Comparison of ENCODE assay signal across 34 mouse cellular contexts in the genomic region with DNA sequence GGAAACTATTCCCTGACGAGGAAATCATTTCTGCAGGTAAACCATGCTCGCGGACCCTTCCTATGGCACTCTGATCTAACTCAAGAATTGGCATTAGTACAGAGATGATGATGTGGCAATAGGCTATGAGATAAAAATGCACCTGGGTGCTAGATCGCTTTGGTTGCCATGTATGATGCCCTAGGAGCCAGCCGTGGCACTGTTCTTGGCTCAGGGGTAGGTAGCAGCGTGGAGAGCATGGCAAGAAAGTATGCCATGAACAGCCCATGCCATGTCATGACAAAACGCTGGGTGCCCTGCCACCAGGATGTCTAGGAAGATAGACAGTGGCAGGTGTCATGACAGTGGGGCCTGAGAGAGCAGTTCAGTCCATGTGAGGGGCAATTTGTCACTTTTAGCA.
"Had no signal": no experiment of that assay in that cellular context is flagged by ENCODE, and none has a peak within 500 bp of the region (broad histone marks: within the 10 kb centered on the region; RNA-seq: fewer than 3 reads in every experiment).

No protein-coding gene starts in this region.

- H3K9me3 ChIP-seq: heart, embryonic 12.5 days; heart, embryonic 13.5 days; heart, embryonic 15.5 days; hindbrain, embryonic 10.5 days; hindbrain, embryonic 12.5 days; hindbrain, embryonic 13.5 days; hindbrain, embryonic 15.5 days; intestine, embryonic 15.5 days; kidney, embryonic 15.5 days had no signal

- H3K27me3 ChIP-seq: heart, embryonic 12.5 days; heart, embryonic 13.5 days; heart, embryonic 15.5 days; hindbrain, embryonic 12.5 days; hindbrain, embryonic 13.5 days; hindbrain, embryonic 15.5 days; intestine, embryonic 15.5 days; kidney, embryonic 15.5 days had no signal

- H3K4me1 ChIP-seq: heart, embryonic 12.5 days; heart, embryonic 13.5 days; heart, embryonic 15.5 days; hindbrain, embryonic 10.5 days; hindbrain, embryonic 12.5 days; hindbrain, embryonic 13.5 days; hindbrain, embryonic 15.5 days; intestine, embryonic 15.5 days; kidney, embryonic 15.5 days had no signal

- DNase-seq: heart, postnatal 14 days; heart, postnatal 36 days; heart, postnatal 4 days; kidney, adult 11 months; kidney, adult 18-20 months; kidney, adult 2 months; kidney, adult 8-10 months; kidney, adult 9 months; kidney, postnatal 10 days; kidney, postnatal 14 days; kidney, postnatal 25 days; kidney, postnatal 36 days; kidney, postnatal 4 days; layer of hippocampus, adult 9-11 months; layer of hippocampus, postnatal 36 days had no signal

- H3K9ac ChIP-seq: heart, embryonic 12.5 days; heart, embryonic 13.5 days; heart, embryonic 15.5 days; hindbrain, embryonic 12.5 days; hindbrain, embryonic 13.5 days; hindbrain, embryonic 14.5 days; hindbrain, embryonic 15.5 days; intestine, embryonic 15.5 days; kidney, embryonic 15.5 days had no signal

- H3K27ac ChIP-seq: heart, embryonic 13.5 days; heart, embryonic 15.5 days; hindbrain, embryonic 10.5 days; hindbrain, embryonic 12.5 days; hindbrain, embryonic 13.5 days; hindbrain, embryonic 14.5 days; hindbrain, embryonic 15.5 days; hindbrain, postnatal 0 days; intestine, embryonic 15.5 days; kidney, embryonic 15.5 days; kidney, postnatal 0 days; layer of hippocampus, adult 2 months; left cerebral cortex, adult 2 months had no signal

- ATAC-seq: hindbrain, embryonic 16.5 days; hindbrain, postnatal 0 days; inflammation-experienced regulatory T-cells, adult 6 months; intestine, embryonic 15.5 days; intestine, embryonic 16.5 days; intestine, postnatal 0 days had no signal

- H3K4me3 ChIP-seq: heart, embryonic 12.5 days; heart, embryonic 13.5 days; heart, embryonic 15.5 days; hindbrain, embryonic 10.5 days; hindbrain, embryonic 12.5 days; hindbrain, embryonic 13.5 days; hindbrain, embryonic 15.5 days; intestine, embryonic 15.5 days; kidney, embryonic 15.5 days; layer of hippocampus, adult 2 months; left cerebral cortex, adult 2 months had no signal

- H3K4me2 ChIP-seq: heart, embryonic 11.5 days; heart, embryonic 12.5 days; heart, embryonic 13.5 days; heart, embryonic 15.5 days; hindbrain, embryonic 12.5 days; hindbrain, embryonic 13.5 days; hindbrain, embryonic 14.5 days; hindbrain, embryonic 15.5 days; intestine, embryonic 15.5 days; kidney, embryonic 15.5 days had no signal

- H3K36me3 ChIP-seq: heart, embryonic 12.5 days; heart, embryonic 13.5 days; heart, embryonic 15.5 days; hindbrain, embryonic 10.5 days; hindbrain, embryonic 12.5 days; hindbrain, embryonic 13.5 days; hindbrain, embryonic 15.5 days; intestine, embryonic 15.5 days; kidney, embryonic 15.5 days had no signal
